Mouse (Mus musculus) monocyte, adult 2 months (primary cell): ENCODE measurements around the gene Dnajc27.

Source experiments
- DNase-seq, 2 experiments: peaks; one replicate each; pipeline ENCODE4 v3.0.0; 2022; ENCODE audit warnings: low spot score in 2 of 2, low read depth in 1 of 2

Dnajc27 gene

DNA sequence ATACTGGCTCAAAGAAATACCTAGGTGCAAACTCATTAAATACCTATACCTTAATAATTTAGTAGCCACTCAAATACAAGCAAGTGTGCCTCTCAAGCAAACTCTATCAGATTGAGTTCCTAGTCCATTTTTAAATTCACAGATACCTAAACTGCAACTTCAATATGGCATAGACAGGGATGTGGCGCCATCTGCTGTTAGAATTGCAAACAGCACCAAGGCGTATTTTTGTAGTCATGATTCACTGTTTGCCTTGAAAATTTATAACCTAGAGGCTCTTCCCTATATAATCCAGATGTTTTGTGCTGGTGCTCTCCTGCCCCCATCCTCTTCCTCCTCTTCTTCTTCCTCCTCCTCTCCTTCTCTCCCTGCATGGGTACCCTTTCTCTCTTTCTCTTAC lies 2.1 kb upstream of the Dnajc27 start:
- DNase-seq = peak in 1 of 2 experiments; percentile 63

GRCm38 (mm10) chr12:4083441-4083840 lies 1.1 kb downstream of the Dnajc27 start:
- no peak for DNase-seq

- no peak for DNase-seq
Measured at GRCm38 (mm10) chr12:4107383-4107782, 25.0 kb downstream of the Dnajc27 start.

- no peak for DNase-seq
Measured at GRCm38 (mm10) chr12:4116132-4116531, 33.7 kb downstream of the Dnajc27 start.

GRCm38 (mm10) chr12:4117136-4117535 lies 34.8 kb downstream of the Dnajc27 start:
- no peak for DNase-seq

DNA sequence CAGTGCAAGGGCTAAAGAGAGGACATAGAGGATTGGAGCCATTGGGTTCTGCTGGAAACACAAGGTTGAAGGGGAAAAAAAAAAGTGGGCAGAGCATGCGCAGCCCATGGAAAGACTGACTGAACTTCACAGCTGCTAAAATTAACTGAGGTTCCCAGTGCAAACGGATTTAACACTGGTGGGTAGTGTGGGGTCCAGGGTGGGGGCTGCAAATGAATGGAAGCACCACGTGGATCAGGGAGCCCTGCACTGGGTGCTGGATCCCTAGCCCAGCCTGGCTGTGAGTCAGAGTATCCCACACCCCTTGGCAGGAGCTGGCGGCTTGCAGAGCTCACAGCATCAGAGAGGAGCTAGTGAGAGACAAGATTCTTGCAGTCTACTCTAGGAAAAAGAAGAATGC lies 35.2 kb downstream of the Dnajc27 start:
- DNase-seq = no peak

GRCm38 (mm10) chr12:4127346-4127745 lies 45.0 kb downstream of the Dnajc27 start:
- DNase-seq = no peak

DNA sequence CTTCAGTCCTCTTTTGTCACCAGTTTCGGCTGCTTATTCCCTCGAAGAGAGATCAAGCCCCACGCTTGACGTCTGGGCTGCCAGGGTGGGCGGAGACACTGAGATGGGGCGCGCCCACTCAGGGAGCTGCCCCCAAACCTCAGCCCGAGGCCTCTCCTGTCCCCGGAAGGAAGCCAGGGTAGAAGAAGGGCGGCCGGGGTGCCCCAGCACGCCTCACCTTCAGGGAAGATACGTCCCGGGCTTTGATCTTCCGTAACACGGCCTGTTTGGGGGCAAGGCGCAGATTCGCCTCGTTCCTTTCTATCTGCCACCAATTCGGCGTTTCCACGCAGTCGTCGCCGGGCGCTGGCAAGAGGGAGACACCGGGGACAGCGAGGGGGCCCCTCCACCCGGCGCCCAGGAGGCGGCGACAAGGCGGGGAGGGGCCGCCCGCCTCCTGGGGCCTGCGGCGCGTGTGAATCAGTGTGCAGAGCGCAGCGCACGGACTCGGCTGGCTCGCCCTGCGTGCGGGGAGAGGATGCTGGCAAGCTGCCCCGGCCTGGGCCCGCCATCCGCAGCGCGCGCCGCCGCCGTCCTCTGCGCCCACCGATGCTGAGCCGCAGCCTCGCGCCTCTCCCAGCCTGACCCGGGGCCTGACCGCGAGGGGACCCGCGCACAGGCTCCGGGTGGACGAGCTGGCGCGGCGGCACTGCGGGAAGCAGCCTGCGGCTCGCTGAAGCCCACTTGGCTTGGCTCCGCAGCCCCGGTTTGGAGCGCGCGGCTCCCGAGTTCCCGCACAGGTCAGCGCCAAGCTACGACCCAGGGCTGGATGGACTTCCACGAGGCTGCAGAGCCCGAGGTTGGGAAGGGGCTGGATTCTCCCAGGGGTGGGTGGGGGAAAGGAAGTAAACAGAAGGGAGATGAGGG lies 50.8 kb downstream of the Dnajc27 start, which contains the start of gene Adcy3:
TSS of gene Adcy3 (plus strand) at position 163 of the 906 bp plus-strand sequence.
- DNase-seq = peak in 1 of 2 experiments; percentile 10

DNA sequence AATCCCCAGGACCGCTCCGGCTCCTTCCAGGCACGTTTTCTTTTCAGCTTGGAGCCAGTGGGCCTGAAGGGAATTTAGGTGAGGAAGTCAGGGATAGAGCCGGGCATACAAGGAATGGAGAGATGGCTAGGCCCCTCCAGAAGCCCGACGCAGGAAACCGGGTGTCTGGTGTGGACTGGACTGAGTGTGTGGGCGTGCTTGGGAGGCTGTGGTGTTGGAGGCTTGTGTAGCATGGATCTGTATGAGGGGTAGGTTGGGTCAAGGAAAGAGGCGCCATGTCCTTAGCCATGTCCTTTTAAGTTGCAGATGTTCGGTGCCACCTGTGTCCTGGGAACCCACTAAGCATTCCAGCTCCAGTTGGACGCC lies 51.4 kb downstream of the Dnajc27 start:
- DNase-seq = no peak

DNA sequence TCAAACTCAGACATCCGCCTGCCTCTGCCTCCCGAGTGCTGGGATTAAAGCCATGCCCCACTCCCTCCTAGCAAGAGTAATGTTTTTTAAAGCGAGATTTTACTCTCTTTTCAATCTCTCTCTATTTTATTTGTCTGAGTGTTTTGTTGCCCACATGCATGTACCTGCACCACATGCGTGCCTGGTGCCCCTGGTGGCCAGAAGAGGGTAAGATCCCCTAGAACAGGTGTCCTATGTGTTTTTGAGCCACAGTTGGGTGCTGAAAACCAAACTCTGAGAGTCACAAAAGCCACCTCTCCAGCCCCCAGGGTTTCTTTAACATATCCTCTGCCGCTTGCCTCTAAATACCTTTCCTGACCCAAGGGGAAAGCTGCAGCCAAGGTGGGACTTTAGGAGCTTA lies 60.8 kb downstream of the Dnajc27 start:
- DNase-seq = no peak

- DNase-seq = no peak
Measured at GRCm38 (mm10) chr12:4150936-4151335, 68.6 kb downstream of the Dnajc27 start.

GRCm38 (mm10) chr12:4151969-4152368 lies 69.6 kb downstream of the Dnajc27 start:
- DNase-seq = no peak

DNA sequence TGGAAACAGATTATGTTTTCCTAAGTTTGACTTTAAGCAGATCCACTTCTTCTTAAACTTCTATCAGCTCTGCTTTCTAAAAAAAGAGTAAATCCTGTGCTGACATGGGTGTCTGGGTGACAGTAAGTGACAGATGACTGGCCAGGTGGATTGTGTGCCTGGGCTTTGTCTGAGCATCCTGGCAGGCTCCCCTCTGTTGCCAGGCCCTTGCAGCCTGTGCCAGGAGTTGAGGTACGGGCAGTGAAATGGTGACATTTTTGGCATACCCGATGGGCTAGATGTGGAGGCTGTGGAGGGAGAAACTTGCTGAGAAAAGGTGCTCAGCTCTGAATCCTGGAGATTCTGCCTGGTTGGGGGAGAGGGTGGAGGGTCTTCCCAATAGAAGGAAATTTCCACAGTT lies 75.1 kb downstream of the Dnajc27 start:
- DNase-seq = no peak

DNA sequence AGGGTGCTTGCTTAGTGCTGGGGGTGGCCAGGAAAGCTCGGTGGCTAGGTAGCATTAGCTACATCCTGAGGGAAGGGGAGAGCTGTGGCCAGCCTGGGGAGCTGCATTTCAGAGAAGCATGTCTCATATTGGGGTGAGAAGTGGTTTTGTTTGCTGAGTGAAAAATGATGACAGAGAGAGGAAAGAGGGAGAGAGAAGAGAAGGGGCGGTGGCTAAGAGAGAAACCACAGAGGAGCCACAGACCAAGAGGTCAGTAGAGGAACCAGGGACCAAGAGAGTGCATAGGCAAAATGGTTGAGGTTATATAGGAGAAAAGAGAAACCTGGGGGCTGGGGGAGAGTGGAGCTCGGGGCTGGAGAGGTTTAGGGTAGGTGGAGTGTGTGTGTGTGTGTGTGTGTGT lies 75.8 kb downstream of the Dnajc27 start:
- no peak for DNase-seq

DNA sequence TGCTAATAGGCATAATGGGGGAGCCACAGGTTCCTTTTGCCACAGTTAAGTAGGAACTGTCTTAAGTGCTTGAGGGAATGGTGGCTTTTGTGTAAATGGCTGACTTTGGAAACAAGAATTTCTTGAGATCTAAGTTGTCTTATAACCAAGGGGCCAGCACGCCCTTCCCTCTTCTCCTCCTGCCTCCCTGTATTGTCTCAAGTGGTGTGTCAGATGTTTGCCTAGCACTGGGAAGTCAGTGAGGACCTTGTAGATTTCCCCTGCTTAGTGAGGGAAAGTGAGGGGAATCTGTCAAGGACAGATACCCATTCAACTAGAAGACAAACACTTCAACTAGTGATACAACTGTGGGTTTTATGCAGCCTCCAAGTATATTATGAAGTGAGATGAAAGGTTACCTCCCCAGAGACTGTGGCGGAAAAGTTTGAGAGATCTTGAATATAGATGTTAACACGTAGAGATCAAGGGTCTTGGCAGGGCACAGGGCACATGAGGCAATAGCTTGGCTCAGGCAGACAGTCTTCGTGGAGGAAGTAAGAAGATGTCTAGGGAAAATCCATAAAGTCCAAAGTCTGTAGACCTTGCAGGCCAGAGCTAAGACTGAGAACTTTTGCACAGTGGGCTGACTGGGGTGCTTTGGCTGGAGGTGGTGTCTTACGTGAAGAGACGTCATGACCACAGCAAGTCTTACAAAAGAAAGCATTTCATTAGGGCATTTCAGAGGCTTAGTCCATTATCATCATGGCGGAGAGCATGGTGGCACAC lies 76.7 kb downstream of the Dnajc27 start:
- DNase-seq = no peak
